ENCODE assay signal across 20 mouse cellular contexts in the genomic region with DNA sequence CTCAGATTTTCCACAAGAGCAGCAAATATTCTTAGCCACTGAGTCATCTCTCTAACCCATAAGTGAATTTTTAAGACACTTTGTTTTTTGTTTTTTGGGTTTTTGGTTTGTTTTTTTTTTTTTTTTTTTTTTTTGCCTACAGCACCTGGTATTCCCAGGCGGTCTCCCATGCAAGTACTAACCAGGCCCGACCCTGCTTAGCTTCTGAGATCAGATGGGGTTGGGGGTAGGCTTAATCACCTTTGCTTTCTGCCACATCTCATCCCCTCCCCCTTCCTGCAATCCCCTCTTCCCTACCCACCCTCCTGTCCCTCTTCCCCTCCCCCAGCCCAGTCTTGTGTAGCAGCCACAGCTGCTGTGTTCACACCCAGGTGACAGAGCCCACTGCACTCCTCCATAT.
"Had no signal": no experiment of that assay in that cellular context is flagged by ENCODE, and none has a peak within 500 bp of the region (broad histone marks: within the 10 kb centered on the region; RNA-seq: fewer than 3 reads in every experiment).

No protein-coding gene starts in this region.

- ATAC-seq: liver, postnatal 0 days; lung, postnatal 0 days; midbrain, embryonic 16.5 days had no signal

- H3K36me3 ChIP-seq: liver, embryonic 13.5 days; liver, embryonic 15.5 days; lung, embryonic 15.5 days; midbrain, embryonic 10.5 days; neural tube, embryonic 13.5 days had no signal

- H3K4me1 ChIP-seq: liver, embryonic 13.5 days; lung, embryonic 15.5 days; neural tube, embryonic 13.5 days had no signal

- H3K4me2 ChIP-seq: liver, embryonic 13.5 days; liver, embryonic 15.5 days; lung, embryonic 15.5 days; neural tube, embryonic 13.5 days had no signal

- H3K27me3 ChIP-seq: lung, embryonic 15.5 days; neural tube, embryonic 13.5 days had no signal

- H3K9ac ChIP-seq: liver, embryonic 13.5 days; liver, embryonic 15.5 days; liver, postnatal 0 days; lung, embryonic 15.5 days; neural tube, embryonic 13.5 days had no signal

- H3K4me3 ChIP-seq: liver, embryonic 13.5 days; liver, embryonic 15.5 days; lung, embryonic 15.5 days; midbrain, embryonic 10.5 days; myocyte; neural tube, embryonic 13.5 days had no signal

- H3K9me3 ChIP-seq: liver, embryonic 13.5 days; liver, embryonic 15.5 days; lung, embryonic 15.5 days; midbrain, embryonic 10.5 days; neural tube, embryonic 13.5 days had no signal

- H3K27ac ChIP-seq: liver, embryonic 13.5 days; liver, embryonic 15.5 days; lung, embryonic 15.5 days; midbrain, embryonic 10.5 days; neural tube, embryonic 13.5 days had no signal

- DNase-seq: liver, embryonic 13.5 days; liver, postnatal 0 days; lung, adult 2 months; lung, postnatal 14 days; lung, postnatal 4 days; midbrain, embryonic 14.5 days; right cerebral cortex, adult 18-20 months; right cerebral cortex, postnatal 25 days; right cerebral cortex, postnatal 4 days; spleen, adult 18-20 months; thymus, adult 18-20 months; thymus, postnatal 14 days; thymus, postnatal 36 days had no signal
